Mouse (Mus musculus) MEL (cell line): Measurements from ENCODE around the gene Eva1b. TPM values are rescaled to one million over a fixed set of nuclear protein-coding genes. Genes with fewer than 3 reads are reported as not detected.

ENCODE experiments used
- DNase-seq: peaks from one replicate; pipeline ENCODE4 v3.0.0; 2011; ENCODE audit warnings: low read depth, low spot score
- H3K27ac ChIP-seq: 2 replicates; pipeline ENCODE4 v1.5.1; 2012; ENCODE audit warnings: low read depth, mild to moderate bottlenecking, control low read depth, low read length, moderate library complexity; ENCODE audit not compliant: control insufficient read depth
- H3K27me3 ChIP-seq, 2 experiments: fragments of 150-350 bp in 1 of 2; sonication (generic) in 1 of 2; 2 replicates each; pipeline ENCODE4 v1.6.1; 2012; ENCODE audit warnings: low read length in 2 of 2, mild to moderate bottlenecking in 2 of 2, improper control_type of control experiment in 1 of 2, moderate library complexity in 1 of 2; ENCODE audit not compliant: insufficient read depth in 2 of 2, control insufficient read depth in 1 of 2
- H3K36me3 ChIP-seq, 2 experiments: 2 replicates each; pipeline ENCODE4 v1.6.1; 2012 to 2014; ENCODE audit warnings: low read length in 2 of 2, improper control_type of control experiment in 1 of 2, inconsistent platforms in 1 of 2, mild to moderate bottlenecking in 1 of 2; ENCODE audit not compliant: insufficient read depth in 2 of 2, control insufficient read depth in 1 of 2
- H3K4me1 ChIP-seq, 2 experiments: fragments of 150-350 bp in 1 of 2; sonication (generic) in 1 of 2; 2 replicates each; pipeline ENCODE4 v1.6.1; 2012; ENCODE audit warnings: low read length in 2 of 2, improper control_type of control experiment in 1 of 2, mild to moderate bottlenecking in 1 of 2; ENCODE audit not compliant: insufficient read depth in 2 of 2, control insufficient read depth in 1 of 2
- H3K4me3 ChIP-seq, 2 experiments: fragments of 150-350 bp in 1 of 2; sonication (generic) in 1 of 2; 2 replicates each; pipeline ENCODE4 v1.5.1; 2012; ENCODE audit warnings: low read depth in 2 of 2, low read length in 2 of 2, mild to moderate bottlenecking in 2 of 2, moderate library complexity in 2 of 2, control low read depth in 1 of 2, improper control_type of control experiment in 1 of 2; ENCODE audit not compliant: control insufficient read depth in 1 of 2, insufficient read depth in 1 of 2
- H3K79me2 ChIP-seq: 2 replicates; pipeline ENCODE4 v1.6.1; 2012; ENCODE audit warnings: mild to moderate bottlenecking, low read length, moderate library complexity; ENCODE audit not compliant: control insufficient read depth, poor library complexity, insufficient read depth
- H3K9ac ChIP-seq: 2 replicates; pipeline ENCODE4 v1.6.1; 2012; ENCODE audit warnings: low read depth, mild to moderate bottlenecking, control low read depth, low read length, moderate library complexity; ENCODE audit not compliant: control insufficient read depth, poor library complexity, severe bottlenecking
- H3K9me3 ChIP-seq: fragments of 150-350 bp; sonication (generic); replicated peaks from 2 replicates; pipeline ENCODE4 v1.6.1; 2012; ENCODE audit warnings: mild to moderate bottlenecking, low read length, improper control_type of control experiment, moderate library complexity; ENCODE audit not compliant: insufficient read depth
- BHLHE40 ChIP-seq: IDR thresholded peaks from 2 replicates; pipeline ENCODE4 v1.6.1; 2012; ENCODE audit warnings: low read depth, mild to moderate bottlenecking, inconsistent platforms, low read length, improper control_type of control experiment, borderline replicate concordance
- CHD1 ChIP-seq: IDR thresholded peaks from 2 replicates; pipeline ENCODE4 v1.6.1; 2012; ENCODE audit warnings: low read depth, mild to moderate bottlenecking, inconsistent platforms, low read length, improper control_type of control experiment
- CHD2 ChIP-seq: IDR thresholded peaks from 2 replicates; pipeline ENCODE4 v1.6.1; 2011; ENCODE audit warnings: low read length, improper control_type of control experiment
- EP300 ChIP-seq, 2 experiments: IDR thresholded peaks; 2 replicates each; pipeline ENCODE4 v1.6.1; 2011; ENCODE audit warnings: improper control_type of control experiment in 2 of 2, low read length in 2 of 2, low read depth in 1 of 2, mild to moderate bottlenecking in 1 of 2
- ETS1 ChIP-seq: IDR thresholded peaks from 2 replicates; pipeline ENCODE4 v1.6.1; 2012; ENCODE audit warnings: low read depth, mild to moderate bottlenecking, inconsistent platforms, low read length, improper control_type of control experiment, moderate library complexity
- GABPA ChIP-seq: IDR thresholded peaks from 2 replicates; pipeline ENCODE4 v1.6.1; 2012; ENCODE audit warnings: low read depth, mild to moderate bottlenecking, inconsistent platforms, low read length, improper control_type of control experiment, moderate library complexity
- GATA1 ChIP-seq: IDR thresholded peaks from 2 replicates; pipeline ENCODE4 v1.6.1; 2011; ENCODE audit warnings: low read depth, low read length, improper control_type of control experiment
- HCFC1 ChIP-seq: IDR thresholded peaks from 2 replicates; pipeline ENCODE4 v1.6.1; 2012; ENCODE audit warnings: low read depth, mild to moderate bottlenecking, inconsistent platforms, low read length, improper control_type of control experiment, moderate library complexity
- KAT2A ChIP-seq: conservative IDR thresholded peaks from 2 replicates; pipeline ENCODE4 v1.6.1; 2012; ENCODE audit warnings: low read depth, low read length, improper control_type of control experiment, inconsistent platforms
- MAFK ChIP-seq: IDR thresholded peaks from 2 replicates; pipeline ENCODE4 v1.6.1; 2011; ENCODE audit warnings: low read depth, mild to moderate bottlenecking, low read length, improper control_type of control experiment, borderline replicate concordance
- MAX ChIP-seq: IDR thresholded peaks from 2 replicates; pipeline ENCODE4 v1.6.1; 2011; ENCODE audit warnings: low read length, improper control_type of control experiment
- MEF2A ChIP-seq: IDR thresholded peaks from 2 replicates; pipeline ENCODE4 v1.6.1; 2014; ENCODE audit warnings: low read depth, mild to moderate bottlenecking, inconsistent platforms, low read length, improper control_type of control experiment; ENCODE audit not compliant: poor library complexity, insufficient replicate concordance, severe bottlenecking; ENCODE audit errors: extremely low read depth
- MXI1 ChIP-seq: IDR thresholded peaks from 2 replicates; pipeline ENCODE4 v1.6.1; 2011; ENCODE audit warnings: mild to moderate bottlenecking, low read depth, low read length, improper control_type of control experiment
- MYB ChIP-seq: IDR thresholded peaks from 2 replicates; pipeline ENCODE4 v1.6.1; 2011; ENCODE audit warnings: mild to moderate bottlenecking, low read depth, low read length, improper control_type of control experiment
- MYC ChIP-seq: IDR thresholded peaks from 2 replicates; pipeline ENCODE4 v1.6.1; 2011; ENCODE audit warnings: low read depth, mild to moderate bottlenecking, low read length, improper control_type of control experiment, moderate library complexity
- NELFE ChIP-seq: IDR thresholded peaks from 2 replicates; pipeline ENCODE4 v1.6.1; 2011; ENCODE audit warnings: low read depth, low read length, improper control_type of control experiment
- POLR2A ChIP-seq, 2 experiments: IDR thresholded peaks; 2 replicates each; pipeline ENCODE4 v1.6.1; 2011 to 2012; ENCODE audit warnings: low read length in 2 of 2, mild to moderate bottlenecking in 2 of 2, control low read depth in 1 of 2, improper control_type of control experiment in 1 of 2, low read depth in 1 of 2, moderate library complexity in 1 of 2; ENCODE audit not compliant: control insufficient read depth in 1 of 2, insufficient read depth in 1 of 2, poor library complexity in 1 of 2
- POLR2AphosphoS5 ChIP-seq: IDR thresholded peaks from 2 replicates; pipeline ENCODE4 v1.6.1; 2012; ENCODE audit warnings: low read depth, borderline replicate concordance, mild to moderate bottlenecking, inconsistent platforms, low read length, moderate library complexity, mixed read lengths
- RAD21 ChIP-seq: IDR thresholded peaks from 2 replicates; pipeline ENCODE4 v1.6.1; 2011; ENCODE audit warnings: mild to moderate bottlenecking, low read depth, low read length, improper control_type of control experiment
- RCOR1 ChIP-seq: IDR thresholded peaks from 2 replicates; pipeline ENCODE4 v1.6.1; 2012; ENCODE audit warnings: low read depth, mild to moderate bottlenecking, inconsistent platforms, low read length, improper control_type of control experiment
- SIN3A ChIP-seq: IDR thresholded peaks from 2 replicates; pipeline ENCODE4 v1.6.1; 2012; ENCODE audit warnings: low read length, improper control_type of control experiment, inconsistent platforms
- SMC3 ChIP-seq: IDR thresholded peaks from 2 replicates; pipeline ENCODE4 v1.6.1; 2011; ENCODE audit warnings: low read depth, low read length, improper control_type of control experiment
- TBP ChIP-seq: IDR thresholded peaks from 2 replicates; pipeline ENCODE4 v1.8.0; 2011; ENCODE audit warnings: low read depth, low read length, improper control_type of control experiment
- TCF12 ChIP-seq: IDR thresholded peaks from 2 replicates; pipeline ENCODE4 v1.6.1; 2014; ENCODE audit warnings: low read depth, mild to moderate bottlenecking, inconsistent platforms, low read length, improper control_type of control experiment, moderate library complexity
- UBTF ChIP-seq: IDR thresholded peaks from 2 replicates; pipeline ENCODE4 v1.6.1; 2012; ENCODE audit warnings: low read depth, mild to moderate bottlenecking, inconsistent platforms, low read length, improper control_type of control experiment, moderate library complexity, borderline replicate concordance; ENCODE audit not compliant: insufficient read depth
- USF1 ChIP-seq: IDR thresholded peaks from 2 replicates; pipeline ENCODE4 v1.6.1; 2014; ENCODE audit warnings: low read depth, mild to moderate bottlenecking, inconsistent platforms, low read length, improper control_type of control experiment, moderate library complexity
- USF2 ChIP-seq, 2 experiments: IDR thresholded peaks; 2 replicates each; pipeline ENCODE4 v1.6.1; 2011 to 2012; ENCODE audit warnings: improper control_type of control experiment in 2 of 2, low read length in 2 of 2, borderline replicate concordance in 1 of 2, inconsistent platforms in 1 of 2, low read depth in 1 of 2, mild to moderate bottlenecking in 1 of 2; ENCODE audit not compliant: insufficient read depth in 1 of 2
- ZKSCAN1 ChIP-seq: IDR thresholded peaks from 2 replicates; pipeline ENCODE4 v1.6.1; 2012; ENCODE audit warnings: low read depth, mild to moderate bottlenecking, inconsistent platforms, low read length, improper control_type of control experiment, moderate library complexity
- ZMIZ1 ChIP-seq: IDR thresholded peaks from 2 replicates; pipeline ENCODE4 v1.6.1; 2012; ENCODE audit warnings: low read depth, mild to moderate bottlenecking, inconsistent platforms, low read length, improper control_type of control experiment, moderate library complexity
- polyA plus RNA-seq, 2 experiments: library from polyadenylated mRNA; stranded (reverse) in 1 of 2; unstranded in 1 of 2; fragments of >175 nt in 1 of 2; fragments of >200 nt in 1 of 2; gene quantifications; 2 replicates each; pipeline versions ENCODE4 v1.2.1 to v1.2.4; 2012; ENCODE audit warnings: low replicate concordance in 2 of 2, low read depth in 1 of 2; ENCODE audit not compliant: insufficient read length in 2 of 2, insufficient read depth in 1 of 2, missing spikeins in 1 of 2
- total RNA-seq: library from RNA; depleted of rRNA; stranded (reverse); fragments of 300-350 nt; gene quantifications from 2 replicates; pipeline ENCODE4 v1.2.3, GENCODE M21; 2012

The Eva1b gene
- total and polyA plus RNA-seq, 3 experiments = 9.6 to 12.2 TPM; not detected in 1

DNA sequence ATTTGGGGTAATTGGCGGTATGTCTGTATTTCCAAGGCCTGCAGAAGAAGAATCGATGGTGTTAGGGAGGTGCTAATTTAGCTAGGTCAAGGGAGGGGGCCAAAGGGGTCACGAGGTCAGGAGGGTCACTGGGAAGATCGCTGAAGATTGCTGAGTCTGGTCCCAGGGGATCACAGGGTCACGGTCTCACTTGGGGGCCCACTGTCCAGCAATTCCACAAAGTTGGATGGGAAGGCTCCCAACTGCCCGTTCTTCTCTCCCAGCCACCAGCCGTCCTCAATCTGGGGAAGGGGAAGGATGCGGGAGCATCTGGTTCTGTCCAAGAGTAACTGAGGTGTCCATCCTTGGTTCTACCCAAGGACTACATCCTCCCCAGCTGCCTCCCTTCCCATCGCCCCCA is 14.4 kb downstream of the Eva1b start:
- peaks cover 2% of the 10 kb centered on the region; the same call in 1 of the 2 replicates for H3K79me2 ChIP-seq
- no peak overlapping the region for H3K27ac ChIP-seq
- no peaks in the 10 kb centered on the region for H3K27me3 ChIP-seq
- no peaks in the 10 kb centered on the region for H3K9me3 ChIP-seq
- no peak for TF ChIP-seq POLR2AphosphoS5
- TF ChIP-seq CHD2 = no peak
- TF ChIP-seq TCF12 = no peak
- TF ChIP-seq RCOR1 = no peak
- no peak for TF ChIP-seq MEF2A
- no peak for DNase-seq
- H3K4me3 ChIP-seq = no peak overlapping the region
- no peak overlapping the region for H3K9ac ChIP-seq
- peaks cover 0 to 9% of the 10 kb centered on the region in 2 experiments; a peak in 1 of 4 replicates for H3K4me1 ChIP-seq
- peaks cover 4 to 6% of the 10 kb centered on the region in 2 experiments for H3K36me3 ChIP-seq

GRCm38 (mm10) chr4:126162544-126163066 is 15.1 kb downstream of the Eva1b start:
- TF ChIP-seq BHLHE40 (no peak), SIN3A (peak; percentile 68), RCOR1 (no peak), HCFC1 (peak; percentile 56; the same call in 1 of the 2 replicates), MYB (no peak), RAD21 (no peak), TBP (peak; percentile 63; the same call in 1 of the 2 replicates), MAFK (no peak), EP300 (IDR thresholded peaks at IDR 0.05; ENCODE audit: low read depth in 1 of 2, low read length in 2 of 2) (no peak), USF2 (IDR thresholded peaks at IDR 0.05; ENCODE audit: borderline replicate concordance in 1 of 2, insufficient read depth in 1 of 2, low read depth in 1 of 2, low read length in 2 of 2) (no peak), ZMIZ1 (peak; percentile 47; the same call in 1 of the 2 replicates), USF1 (peak; percentile 10; the same call in 1 of the 2 replicates), GABPA (no peak), SMC3 (no peak), UBTF (no peak), MXI1 (peak; percentile 69; the same call in 1 of the 2 replicates), ZKSCAN1 (no peak), POLR2A (IDR thresholded peaks at IDR 0.05; ENCODE audit: control insufficient read depth in 1 of 2, insufficient read depth in 1 of 2, low read depth in 1 of 2, low read length in 2 of 2, poor library complexity in 1 of 2) (peak in 1 of 2 experiments; percentile 64; a peak in 2 of 4 replicates), KAT2A (no peak), NELFE (peak; percentile 55), TCF12 (peak; percentile 19; the same call in 1 of the 2 replicates), MAX (peak; percentile 48; the same call in 1 of the 2 replicates), POLR2AphosphoS5 (no peak), MYC (0 out of 2 replicates have a peak, but pooled peaks have one; percentile 15), ETS1 (no peak), GATA1 (no peak), MEF2A (no peak), CHD1 (no peak), CHD2 (no peak)
- TF ChIP-seq, all 39 proteins: peak for 11
- Histone ChIP-seq H3K9ac (peak overlapping the region; percentile 85), H3K4me3 (peak overlapping the region; percentile 63 to 69), H3K27ac (peak overlapping the region; percentile 36), H3K9me3 (no peaks in the 10 kb centered on the region), H3K4me1 (peaks cover 0 to 9% of the 10 kb centered on the region in 2 experiments; a peak in 1 of 4 replicates), H3K79me2 (peaks cover 2% of the 10 kb centered on the region; the same call in 1 of the 2 replicates), H3K36me3 (peaks cover 7 to 8% of the 10 kb centered on the region in 2 experiments), H3K27me3 (no peaks in the 10 kb centered on the region)
- peak; percentile 93 for DNase-seq
